Comparison of ENCODE assay signal across 8 mouse cellular contexts in the genomic region with DNA sequence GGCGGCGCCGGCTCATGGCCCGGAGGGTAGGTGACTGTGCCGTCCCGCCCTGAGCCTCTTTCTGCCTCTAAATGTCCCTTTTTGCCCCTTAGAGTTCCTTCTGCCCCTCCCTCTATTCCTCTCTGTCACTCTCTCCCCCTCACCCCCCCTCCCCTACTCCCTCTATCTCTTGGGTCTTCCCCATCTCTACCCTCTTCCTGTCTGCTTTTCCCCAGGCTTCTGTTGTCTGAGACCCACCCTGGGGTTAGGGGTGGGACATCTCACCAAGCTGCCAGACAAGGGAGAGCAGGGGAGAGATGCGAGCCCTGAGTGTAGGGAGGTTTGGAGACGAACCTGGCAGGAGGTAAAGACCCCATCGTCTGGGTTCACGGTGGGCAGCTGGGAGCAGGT. TPM values are rescaled to one million over a fixed set of nuclear protein-coding genes. Genes with fewer than 3 reads are reported as not detected.
DNase-seq lines count a peak whose midpoint lies in the region; ATAC-seq and TF ChIP-seq lines count a peak whose summit lies in the region.

No protein-coding gene starts in this region.

- peak overlapping the region; percentile 62 for H3K4me3 ChIP-seq in testis, adult 2 months (ENCODE audit: control insufficient read depth, low read depth, low read length)
- peak overlapping the region; percentile 36 to 39; a peak in 3 of 4 replicates for H3K4me3 ChIP-seq in liver, embryonic 14.5 days (ENCODE audit: insufficient read depth in 1 of 2, low read depth in 2 of 2, low read length in 2 of 2)

- H3K36me3 ChIP-seq in testis, adult 2 months (ENCODE audit: control insufficient read depth, insufficient read depth, low read length) = no peaks in the 10 kb centered on the region
- no peaks in the 10 kb centered on the region for H3K36me3 ChIP-seq in liver, embryonic 14.5 days (replicated peaks; ENCODE audit: control insufficient read depth, insufficient read depth, low read depth)

- no peaks in the 10 kb centered on the region for H3K27me3 ChIP-seq in testis, adult 2 months (ENCODE audit: control insufficient read depth, insufficient read depth, low read length)
- peaks cover 18% of the 10 kb centered on the region for H3K27me3 ChIP-seq in liver, embryonic 14.5 days (ENCODE audit: control insufficient read depth, insufficient read depth, low read length)

- WGBS in liver, embryonic 14.5 days (ENCODE audit: insufficient replicate concordance) = 1% methylated on average over 8 of the region's 10 CpGs

- ATAC-seq in liver, embryonic 14.5 days (ENCODE audit: insufficient read depth) = no peak

- H3K27ac ChIP-seq in testis, adult 2 months (ENCODE audit: control insufficient read depth, insufficient read depth, low read depth, low read length) = no peak overlapping the region
- no peak overlapping the region for H3K27ac ChIP-seq in liver, embryonic 14.5 days

- no peak for TF ChIP-seq EP300 in liver, embryonic 14.5 days (IDR thresholded peaks at IDR 0.05; ENCODE audit: low read depth)

- peak overlapping the region; percentile 52 for H3K4me2 ChIP-seq in liver, embryonic 14.5 days (ENCODE audit: low read depth)

- intact Hi-C loops in left cerebral cortex, postnatal 25 days (cut with DNase I) = no loop called here

- TF ChIP-seq CTCF in testis, adult 2 months (IDR thresholded peaks at IDR 0.05; ENCODE audit: control insufficient read depth, insufficient read depth, insufficient replicate concordance, low read depth, low read length) = no peak
- no peak for TF ChIP-seq CTCF in liver, embryonic 14.5 days (IDR thresholded peaks at IDR 0.05; ENCODE audit: low read depth)

- peaks cover 10% of the 10 kb centered on the region; the same call in 1 of the 2 replicates for H3K4me1 ChIP-seq in testis, adult 2 months (ENCODE audit: control insufficient read depth, insufficient read depth, low read length)
- no peaks in the 10 kb centered on the region for H3K4me1 ChIP-seq in liver, embryonic 14.5 days (replicated peaks; ENCODE audit: control insufficient read depth in 2 of 2, insufficient read depth in 2 of 2, low read length in 1 of 2)

- H3K9ac ChIP-seq in liver, embryonic 14.5 days (replicated peaks) = no peak overlapping the region

- no peaks in the 10 kb centered on the region for H3K9me3 ChIP-seq in liver, embryonic 14.5 days (ENCODE audit: control insufficient read depth, low read length)

- DNase-seq in cerebellum, adult 11-12 months = peak; percentile 33
- DNase-seq in cerebellum, adult 9-11 months = no peak
- no peak for DNase-seq in testis, postnatal 10 days (ENCODE audit: low spot score)
- DNase-seq in liver, embryonic 14.5 days (ENCODE audit: low read depth in 3 of 3, low spot score in 3 of 3) = no peak
- no peak for DNase-seq in Muller cell, postnatal 12 days (ENCODE audit: inconsistent ontology term)
- no peak for DNase-seq in adrenal gland, postnatal 36 days
- no peak for DNase-seq in left cerebral cortex, postnatal 25 days (ENCODE audit: low spot score in 2 of 2)

- TF ChIP-seq POLR2A in testis, adult 2 months (IDR thresholded peaks at IDR 0.05; ENCODE audit: control insufficient read depth, low read depth, low read length) = no peak

RNA-seq across cellular contexts. Expression of gene Meis3, which starts 0.6 kb away (rescaled TPM):
- polyA plus RNA-seq in testis, adult 2 months (2012; rRNA removed) = 2.5 and 2.6 TPM in 2 replicates
- polyA plus RNA-seq in liver, embryonic 14.5 days (2012; rRNA removed) = 1.2 and 1.6 TPM in 2 replicates
- 0.70 and 1.0 TPM in 2 replicates for polyA plus RNA-seq in liver, embryonic 14.5 days (2014; fragmentation: Nextera tagmentation; extraction: Ambion mirVana)
- total RNA-seq in adrenal gland, postnatal 36 days (2021) = 10 to 100 TPM; 11.6 to 14.0 TPM
- 10 to 100 TPM; 33.3 to 43.5 TPM for total RNA-seq in left cerebral cortex, postnatal 25 days (2021)

RNA-seq across cellular contexts. Expression of gene Slc8a2, which starts 45.9 kb away (rescaled TPM):
- 34.7 and 35.7 TPM in 2 replicates for polyA plus RNA-seq in testis, adult 2 months (2012; rRNA removed)
- polyA plus RNA-seq in liver, embryonic 14.5 days (2012; rRNA removed) = 0.08 and 0.11 TPM in 2 replicates
- not detected in 2 replicates for polyA plus RNA-seq in liver, embryonic 14.5 days (2014; fragmentation: Nextera tagmentation; extraction: Ambion mirVana)
- 1 to 10 TPM; 1.7 to 2.6 TPM for total RNA-seq in adrenal gland, postnatal 36 days (2021)
- total RNA-seq in left cerebral cortex, postnatal 25 days (2021) = 100 to 1,000 TPM; 263 to 264 TPM

RNA-seq across cellular contexts. Expression of gene Dhx34, which starts 46.3 kb away (rescaled TPM):
- 26.2 and 27.1 TPM in 2 replicates for polyA plus RNA-seq in testis, adult 2 months (2012; rRNA removed)
- polyA plus RNA-seq in liver, embryonic 14.5 days (2012; rRNA removed) = 5.0 and 5.3 TPM in 2 replicates
- polyA plus RNA-seq in liver, embryonic 14.5 days (2014; fragmentation: Nextera tagmentation; extraction: Ambion mirVana) = 3.6 and 3.7 TPM in 2 replicates
- total RNA-seq in adrenal gland, postnatal 36 days (2021) = 10 to 100 TPM; 11.8 to 14.2 TPM
- 10 to 100 TPM in 1 of 2 experiments, 1 to 10 TPM in 1; 9.5 to 11.1 TPM for total RNA-seq in left cerebral cortex, postnatal 25 days (2021)

RNA-seq across cellular contexts. Expression of gene Kptn, which starts 55.8 kb away (rescaled TPM):
- 13.6 and 14.4 TPM in 2 replicates for polyA plus RNA-seq in testis, adult 2 months (2012; rRNA removed)
- polyA plus RNA-seq in liver, embryonic 14.5 days (2012; rRNA removed) = 5.7 and 7.5 TPM in 2 replicates
- 8.2 and 8.6 TPM in 2 replicates for polyA plus RNA-seq in liver, embryonic 14.5 days (2014; fragmentation: Nextera tagmentation; extraction: Ambion mirVana)
- total RNA-seq in adrenal gland, postnatal 36 days (2021) = 10 to 100 TPM; 20.0 to 22.6 TPM
- total RNA-seq in left cerebral cortex, postnatal 25 days (2021) = 10 to 100 TPM; 36.0 to 42.7 TPM

Comparison
In these comparisons a context has a peak if more than half of its experiments do, and no peak if none do; other contexts are left out.
1. RNA of gene Slc8a2, which starts 45.9 kb away (total RNA-seq): 263 to 264 TPM in left cerebral cortex, postnatal 25 days; 1.7 to 2.6 TPM in adrenal gland, postnatal 36 days; every median in the first group is over 10 times any median in the second.